Mouse (Mus musculus) kidney, postnatal 25 days (tissue): ENCODE measurements around the gene Olfr524.

Source experiments
- DNase-seq, 2 experiments: peaks; one replicate each; pipeline ENCODE4 v3.0.0; 2021; ENCODE audit warnings: mixed read lengths in 2 of 2

Gene Olfr524

DNA sequence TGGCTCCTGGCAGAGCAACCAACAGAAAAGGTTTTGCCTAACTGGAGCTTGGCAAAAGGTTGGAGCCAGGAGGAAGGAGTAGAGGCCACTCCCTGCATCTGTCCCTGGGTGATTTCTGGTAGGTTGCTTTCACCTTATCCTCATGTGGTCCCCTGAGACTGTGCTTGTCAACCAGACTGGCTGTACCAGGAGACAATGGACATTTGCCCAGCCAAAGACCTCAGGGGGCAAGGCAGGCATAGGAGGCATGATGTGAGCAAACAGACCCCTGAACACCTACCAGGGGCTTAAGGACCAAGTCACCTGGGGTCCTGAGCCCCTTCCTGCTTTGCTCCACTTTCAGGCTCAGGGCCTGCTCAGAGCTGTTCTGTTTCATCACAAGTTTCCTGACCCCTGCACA lies at the start of gene Olfr524:
Gene Olfr524, minus strand, starts transcription at position 101 of the 400 bp plus-strand sequence.
- no peak for DNase-seq

- no peak for DNase-seq
These were observed 48.1 kb upstream of the Olfr524 start for GRCm38 (mm10) chr7:140253780-140254299.

GRCm38 (mm10) chr7:140247216-140247615 lies 41.5 kb upstream of the Olfr524 start, which contains the start of gene 5830411N06Rik:
TSS of gene 5830411N06Rik (plus strand) at chr7:140247284.
- no peak for DNase-seq

- DNase-seq, result no peak
These were observed 27.9 kb upstream of the Olfr524 start for GRCm38 (mm10) chr7:140233696-140234095.

- no peak for DNase-seq
These were observed 25.3 kb upstream of the Olfr524 start for GRCm38 (mm10) chr7:140231026-140231425.

DNA sequence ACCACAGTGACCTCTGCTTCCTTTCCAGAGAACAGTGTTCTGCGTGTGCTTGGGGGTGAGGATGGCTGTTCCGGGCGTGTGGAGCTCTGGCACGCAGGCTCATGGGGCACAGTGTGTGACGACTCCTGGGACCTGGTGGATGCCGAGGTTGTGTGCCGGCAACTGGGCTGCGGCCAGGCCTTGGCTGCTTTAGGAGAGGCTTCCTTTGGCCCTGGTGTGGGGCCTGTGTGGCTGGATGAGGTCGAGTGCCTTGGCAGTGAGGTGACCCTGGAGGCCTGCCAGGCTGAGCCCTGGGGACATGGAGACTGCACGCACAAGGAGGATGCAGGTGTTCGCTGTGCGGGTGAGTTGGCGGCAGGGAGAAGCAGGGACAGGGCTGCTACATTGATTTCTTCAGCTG lies 22.7 kb upstream of the Olfr524 start:
- peak; percentile 58 to 75 for DNase-seq

GRCm38 (mm10) chr7:140224209-140224608 lies 18.4 kb upstream of the Olfr524 start:
- no peak for DNase-seq

GRCm38 (mm10) chr7:140220375-140220774 lies 14.6 kb upstream of the Olfr524 start:
- DNase-seq, result no peak

- no peak for DNase-seq
These were observed 13.5 kb upstream of the Olfr524 start for GRCm38 (mm10) chr7:140219268-140219667.

GRCm38 (mm10) chr7:140217967-140218366 lies 12.2 kb upstream of the Olfr524 start, which contains the start of gene Cd163l1:
TSS of gene Cd163l1 (plus strand) at chr7:140218267.
- DNase-seq, result no peak

GRCm38 (mm10) chr7:140213841-140214240 lies 8.1 kb upstream of the Olfr524 start:
- DNase-seq, result no peak

DNA sequence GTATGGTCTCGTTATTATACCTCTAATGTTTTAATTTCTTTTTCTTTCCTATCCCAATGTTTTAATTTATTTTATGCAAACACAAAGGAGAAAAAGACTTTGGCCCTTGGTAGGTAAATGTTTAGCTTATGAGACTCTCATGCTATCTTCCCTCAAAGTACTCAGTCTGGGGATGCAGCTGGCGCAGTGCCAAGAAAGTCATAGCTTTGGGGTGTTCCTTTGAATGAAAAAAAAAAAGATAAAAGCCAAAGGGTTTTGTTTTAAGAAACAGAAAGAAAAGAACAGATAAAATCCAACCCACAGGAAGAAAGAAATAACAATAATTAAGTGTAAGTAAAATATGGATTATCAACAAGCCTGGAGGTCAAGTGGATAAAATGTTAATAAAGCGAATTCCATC lies 2.9 kb upstream of the Olfr524 start:
- DNase-seq, result peak in 1 of 2 experiments; percentile 48

DNA sequence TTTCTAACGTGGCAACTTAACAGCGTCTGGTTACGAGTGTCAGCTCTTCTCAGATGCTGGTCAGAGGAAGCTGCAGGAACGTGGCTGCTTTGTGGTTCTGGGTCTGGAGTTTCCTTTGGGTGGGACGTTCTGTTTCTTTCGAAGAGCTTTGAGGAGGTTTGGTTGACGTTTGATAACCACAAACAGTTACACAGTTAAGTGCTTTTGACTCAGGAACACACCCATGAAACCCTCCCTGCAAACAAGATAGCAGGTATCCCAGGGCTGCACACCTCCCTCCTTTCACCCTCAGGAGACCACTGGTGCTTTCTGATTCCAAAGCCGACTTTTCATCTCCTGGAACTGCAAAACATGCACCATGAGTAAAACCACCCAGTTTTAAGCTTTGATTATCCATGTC lies 2.4 kb upstream of the Olfr524 start:
- no peak for DNase-seq

DNA sequence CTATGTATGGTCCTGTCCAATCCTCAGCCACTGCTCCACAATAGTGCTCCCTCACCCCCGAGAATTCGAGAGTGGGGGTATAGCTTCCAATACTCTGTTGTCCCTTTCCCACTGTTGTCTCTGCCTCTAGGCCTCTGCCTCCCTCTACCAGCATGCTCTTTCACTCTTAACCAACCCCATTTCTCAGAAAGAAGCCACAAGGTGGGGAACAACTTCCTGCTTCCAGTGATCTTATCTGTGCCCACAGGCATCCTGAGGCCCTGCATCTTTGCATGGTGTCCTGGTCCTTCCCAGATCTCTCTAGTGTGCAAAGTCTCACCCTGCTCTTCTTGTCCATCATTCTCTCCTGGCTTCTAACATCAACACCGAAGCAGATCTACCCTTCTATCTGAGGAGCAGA lies 1.1 kb upstream of the Olfr524 start:
- no peak for DNase-seq

GRCm38 (mm10) chr7:140201090-140201489 lies 4.7 kb downstream of the Olfr524 start:
- no peak for DNase-seq

DNA sequence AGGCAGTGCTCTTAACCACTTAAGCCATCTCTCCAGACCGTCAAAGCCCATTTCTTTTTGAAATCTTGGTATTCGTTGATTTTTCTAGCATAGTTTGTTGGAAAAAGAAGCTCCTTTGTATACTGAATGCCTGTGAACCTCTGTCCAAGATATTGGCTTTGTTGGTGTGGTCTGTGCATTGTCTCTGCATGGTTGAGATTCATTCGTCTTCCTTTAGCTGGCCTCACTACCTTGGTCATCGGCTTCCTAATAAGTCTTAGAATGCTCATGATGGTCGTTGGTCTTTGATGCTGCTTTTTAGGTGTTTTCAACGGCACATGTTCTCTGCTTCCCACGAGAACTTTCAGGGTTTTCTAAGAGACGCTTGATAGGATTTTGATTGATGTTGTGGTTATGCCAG lies 9.8 kb downstream of the Olfr524 start:
- no peak for DNase-seq

DNA sequence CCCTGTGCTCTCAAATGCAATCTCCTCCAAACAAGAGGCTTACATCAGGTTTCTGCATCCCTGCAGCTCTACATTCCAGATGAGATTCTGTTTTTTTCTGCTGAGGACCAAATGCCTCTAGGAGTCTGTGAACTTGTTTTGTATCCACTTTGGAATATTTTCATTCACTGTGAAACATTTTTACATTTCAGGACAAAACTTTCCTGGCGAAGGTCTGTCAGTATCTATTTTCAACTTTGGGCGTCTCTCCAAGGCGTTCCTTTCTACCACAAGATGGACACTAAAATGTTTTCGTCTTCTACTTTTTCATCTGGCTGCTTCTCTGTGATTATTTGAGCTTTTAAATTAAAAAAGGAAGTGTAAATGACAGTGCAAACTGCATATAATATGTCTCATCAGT lies 11.7 kb downstream of the Olfr524 start:
- DNase-seq, result no peak

DNA sequence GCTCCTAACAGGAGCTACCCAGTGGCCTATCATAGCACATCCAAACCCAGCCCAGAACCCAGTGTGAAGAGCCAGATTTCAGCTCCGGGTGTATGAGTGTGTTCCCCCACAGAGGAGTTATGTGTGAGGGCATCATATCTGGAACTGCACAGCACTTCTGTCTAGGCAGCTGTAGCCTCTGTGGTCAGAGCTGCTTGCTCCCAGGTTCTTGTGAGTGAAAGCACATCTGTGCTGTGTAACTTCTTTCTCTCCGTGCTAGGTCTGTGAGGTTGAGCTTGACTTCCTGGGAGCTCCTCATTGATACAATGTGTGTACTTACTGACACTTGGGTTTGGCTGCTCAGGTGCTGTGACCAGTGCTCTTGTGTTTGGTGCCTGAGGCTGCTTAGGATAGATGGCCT lies 12.9 kb downstream of the Olfr524 start:
- DNase-seq, result no peak

DNA sequence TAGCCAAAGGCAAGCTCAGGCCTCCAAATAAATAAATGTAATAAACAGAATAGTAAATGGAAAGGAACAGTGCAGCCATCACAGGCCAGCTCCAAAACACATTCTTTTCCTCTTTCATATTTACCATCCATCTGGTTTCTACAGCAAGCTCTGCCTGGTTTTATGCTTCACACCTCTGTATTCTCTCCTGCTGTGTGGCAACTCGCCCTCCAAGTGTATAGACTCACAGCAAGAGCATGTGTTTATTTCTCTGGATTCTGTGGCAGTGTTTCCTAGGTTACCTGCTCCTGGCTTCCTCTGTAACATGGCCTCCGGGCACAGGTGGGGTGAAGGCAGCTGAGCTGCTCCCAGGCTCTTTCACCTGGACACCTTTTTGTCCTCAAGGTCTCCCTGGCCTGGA lies 13.3 kb downstream of the Olfr524 start:
- no peak for DNase-seq

- no peak for DNase-seq
These were observed 15.3 kb downstream of the Olfr524 start for GRCm38 (mm10) chr7:140190435-140190834.

- DNase-seq, result no peak
These were observed 17.1 kb downstream of the Olfr524 start for GRCm38 (mm10) chr7:140188391-140189328.

GRCm38 (mm10) chr7:140187721-140188390 lies 17.9 kb downstream of the Olfr524 start:
- no peak for DNase-seq
